Mouse (Mus musculus) lung, postnatal 10 days (tissue): Measurements from ENCODE around the gene Gm14525.
"Not testable (repeated sequence)": the region's sequence is repeated elsewhere in the genome, so short reads cannot be mapped to it uniquely, and the experiment has no call there.

Experiments
- DNase-seq: peaks from one replicate; pipeline ENCODE4 v3.0.0; 2021

Gm14525 gene

GRCm38 (mm10) chrX:26702538-26702937 is at the start of gene Gm14525:
Gene Gm14525 (minus strand): TSS chrX:26702638.
- not testable (repeated sequence) for DNase-seq
